Mouse (Mus musculus) olfactory bulb, adult 2 months (tissue): Measurements from ENCODE around the gene Gm9603. TPM values are rescaled to one million over a fixed set of nuclear protein-coding genes. Genes with fewer than 3 reads are reported as not detected.
"Not testable (repeated sequence)": the region's sequence is repeated elsewhere in the genome, so short reads cannot be mapped to it uniquely, and the experiment has no call there.

Source experiments
- H3K27ac ChIP-seq: fragments of 200-500 bp; 2 replicates; pipeline ENCODE4 v1.5.1; 2012; ENCODE audit warnings: low read depth, low read length; ENCODE audit not compliant: insufficient read depth
- H3K4me1 ChIP-seq: fragments of 200-500 bp; 2 replicates; pipeline ENCODE4 v1.6.1; 2012; ENCODE audit warnings: low read length; ENCODE audit not compliant: control insufficient read depth, insufficient read depth
- H3K4me3 ChIP-seq: fragments of 200-500 bp; 2 replicates; pipeline ENCODE4 v1.5.1; 2012; ENCODE audit warnings: mild to moderate bottlenecking, low read depth, low read length, moderate library complexity; ENCODE audit not compliant: insufficient read depth
- WGBS: fragments of 180-500 bp; shearing (Covaris S2); methylation state at CpG from one replicate; pipeline ENCODE4 v1.1.7; 2018; 5-methylcytosine and 5-hydroxymethylcytosine counted together
- polyA plus RNA-seq: library from polyadenylated mRNA; stranded (reverse); fragments of >200 nt; gene quantifications from 2 replicates; pipeline ENCODE4 v1.2.4, GENCODE M21; 2012; ENCODE audit warnings: low replicate concordance; ENCODE audit not compliant: missing spikeins, insufficient read depth, insufficient read length

Gene Gm9603
- polyA plus RNA-seq = not detected in 2 replicates

DNA sequence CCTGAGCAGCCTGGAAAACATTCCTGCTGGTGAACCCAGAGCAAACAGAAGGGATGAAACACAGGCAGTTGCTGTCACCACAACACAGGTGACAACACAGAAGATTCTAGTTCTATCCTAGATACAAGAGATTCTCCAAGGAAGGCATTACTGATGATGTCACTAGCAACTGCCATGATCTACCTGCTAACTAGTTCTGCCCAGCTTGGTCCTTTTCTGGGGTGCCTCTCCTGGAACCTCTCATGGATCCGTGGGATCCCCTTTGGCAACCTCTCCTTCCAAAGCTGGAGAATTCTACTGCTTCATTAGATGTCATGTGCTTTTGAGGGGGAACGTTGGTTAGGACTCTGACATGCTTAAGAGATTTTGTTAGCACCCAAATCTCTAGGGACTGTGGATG, at the start of gene Gm9603:
Gene Gm9603, minus strand, starts transcription at position 101 of the 400 bp plus-strand sequence.
- not testable (repeated sequence) for H3K4me1 ChIP-seq, H3K27ac ChIP-seq, H3K4me3 ChIP-seq
- no CpG with 5 or more reads among the region's 2 CpGs for WGBS

DNA sequence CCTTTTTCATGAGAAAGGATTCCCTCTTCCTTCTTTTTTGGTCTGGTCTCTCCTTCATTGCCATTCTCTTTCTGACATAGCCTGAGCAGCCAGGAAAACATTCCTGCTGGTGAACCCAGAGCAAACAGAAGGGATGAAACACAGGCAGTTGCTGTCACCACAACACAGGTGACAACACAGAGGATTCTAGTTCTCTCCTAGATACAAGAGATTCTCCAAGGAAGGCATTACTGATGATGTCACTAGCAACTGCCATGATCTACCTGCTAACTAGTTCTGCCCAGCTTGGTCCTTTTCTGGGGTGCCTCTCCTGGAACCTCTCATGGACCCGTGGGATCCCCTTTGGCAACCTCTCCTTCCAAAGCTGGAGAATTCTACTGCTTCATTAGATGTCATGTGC, 54.3 kb downstream of the Gm9603 start, which contains the start of gene Gm8265:
Gene Gm8265, minus strand, starts transcription at position 101 of the 400 bp plus-strand sequence.
- H3K27ac ChIP-seq, H3K4me3 ChIP-seq, H3K4me1 ChIP-seq: not testable (repeated sequence)
- WGBS = no CpG with 5 or more reads among the region's 1 CpGs

Other genes with a start within 250 kb of the Gm9603 start
- gene Gm3194, start 232.0 kb downstream of the Gm9603 start, polyA plus RNA-seq = not detected in 2 replicates
- gene Gm8246, start 209.6 kb downstream of the Gm9603 start, polyA plus RNA-seq = not detected in 2 replicates
- not detected in 2 replicates for gene Gm3187, start 203.2 kb downstream of the Gm9603 start, polyA plus RNA-seq
- gene Gm3488, start 185.8 kb downstream of the Gm9603 start, polyA plus RNA-seq = not detected in 2 replicates
- gene Gm3532, start 149.0 kb downstream of the Gm9603 start, polyA plus RNA-seq = not detected in 2 replicates
- not detected in 2 replicates for gene Gm8265, start 54.4 kb downstream of the Gm9603 start, polyA plus RNA-seq
- gene Gm3373, start 54.1 kb upstream of the Gm9603 start, polyA plus RNA-seq = not detected in 2 replicates
- not detected in 2 replicates for gene Gm3383, start 120.5 kb upstream of the Gm9603 start, polyA plus RNA-seq
- not detected in 2 replicates for gene Gm3424, start 142.9 kb upstream of the Gm9603 start, polyA plus RNA-seq
- gene Gm8237, start 192.9 kb upstream of the Gm9603 start, polyA plus RNA-seq = not detected in 2 replicates